Mouse (Mus musculus) hindbrain, embryonic 11.5 days (tissue): ENCODE data around the gene Smyd3. TPM values are rescaled to one million over a fixed set of nuclear protein-coding genes. Genes with fewer than 3 reads are reported as not detected.

Source experiments
- ATAC-seq: fragments of 200-750 bp; cut with Nextera tagmentation; 2 replicates; pipeline ENCODE4 v1.8.0; 2017; ENCODE audit warnings: mild to moderate bottlenecking, moderate TSS enrichment, moderate library complexity; ENCODE audit not compliant: low FRiP score
- DNase-seq: peaks from one replicate; pipeline ENCODE4 v3.0.0-alpha.2; 2015; ENCODE audit warnings: low spot score
- H3K27ac ChIP-seq: fragments of 300-500 bp; sonication (generic); 2 replicates; pipeline ENCODE4 v1.5.1; 2014; ENCODE audit warnings: mild to moderate bottlenecking, low read depth, low read length
- H3K27me3 ChIP-seq: fragments of 300-500 bp; sonication (generic); 2 replicates; pipeline ENCODE4 v1.6.1; 2014; ENCODE audit warnings: mild to moderate bottlenecking, low read length, moderate library complexity, mixed read lengths; ENCODE audit not compliant: control insufficient read depth, insufficient read depth
- H3K36me3 ChIP-seq: fragments of 300-500 bp; sonication (generic); 2 replicates; pipeline ENCODE4 v1.6.1; 2014; ENCODE audit warnings: mild to moderate bottlenecking, low read length, moderate library complexity, mixed read lengths; ENCODE audit not compliant: control insufficient read depth, insufficient read depth
- H3K4me1 ChIP-seq: fragments of 300-500 bp; sonication (generic); replicated peaks from 2 replicates; pipeline ENCODE4 v1.6.1; 2014; ENCODE audit warnings: low read length, mixed read lengths; ENCODE audit not compliant: control insufficient read depth, insufficient read depth
- H3K4me2 ChIP-seq: fragments of 300-500 bp; sonication (generic); replicated peaks from 2 replicates; pipeline ENCODE4 v1.6.1; 2014; ENCODE audit warnings: mild to moderate bottlenecking, low read depth, low read length
- H3K4me3 ChIP-seq: fragments of 300-500 bp; sonication (generic); 2 replicates; pipeline ENCODE4 v1.5.1; 2014; ENCODE audit warnings: low read depth, low read length
- H3K9ac ChIP-seq: fragments of 300-500 bp; sonication (generic); 2 replicates; pipeline ENCODE4 v1.6.1; 2014; ENCODE audit warnings: low read depth, low read length
- H3K9me3 ChIP-seq: fragments of 300-500 bp; sonication (generic); 2 replicates; pipeline ENCODE4 v1.6.1; 2016; ENCODE audit warnings: low read length; ENCODE audit not compliant: control insufficient read depth
- WGBS: fragments of 180-500 bp; shearing (Covaris S2); extraction: QIAGEN DNeasy Blood & Tissue Kit; methylation state at CpG from one replicate; pipeline ENCODE4 v1.1.7; 2014; 5-methylcytosine and 5-hydroxymethylcytosine counted together
- polyA plus RNA-seq: library from polyadenylated mRNA; unstranded; fragments of >200 nt; fragmentation: Nextera tagmentation; extraction: Ambion mirVana; gene quantifications from 2 replicates; pipeline ENCODE4 v1.2.1, GENCODE M21; 2014

The Smyd3 gene
- polyA plus RNA-seq, 1 experiment from 2014 or later = 16.9 TPM

- Histone ChIP-seq H3K9ac (no peak overlapping the region), H3K4me3 (no peak overlapping the region), H3K27ac (no peak overlapping the region), H3K4me2 (no peak overlapping the region), H3K27me3 (no peaks in the 10 kb centered on the region), H3K4me1 (peaks cover 6% of the 10 kb centered on the region; the same call in 1 of the 2 replicates), H3K36me3 (no peaks in the 10 kb centered on the region), H3K9me3 (no peaks in the 10 kb centered on the region)
- 82% methylated on average over 14 of the region's 14 CpGs for WGBS
- DNase-seq (no peak), ATAC-seq (no peak)
Observed at GRCm38 (mm10) chr1:179064601-179065293, 453.1 kb downstream of the Smyd3 start.

- no peak for ATAC-seq
- no peaks in the 10 kb centered on the region for H3K9me3 ChIP-seq
- H3K4me2 ChIP-seq = no peak overlapping the region
- H3K9ac ChIP-seq = no peak overlapping the region
- H3K4me3 ChIP-seq = no peak overlapping the region
- H3K27me3 ChIP-seq = no peaks in the 10 kb centered on the region
- 39% methylated on average over 9 of the region's 9 CpGs for WGBS
- no peak overlapping the region for H3K27ac ChIP-seq
- no peaks in the 10 kb centered on the region for H3K36me3 ChIP-seq
- no peak for DNase-seq
- H3K4me1 ChIP-seq = peaks cover 6% of the 10 kb centered on the region; the same call in 1 of the 2 replicates
Observed at GRCm38 (mm10) chr1:179061759-179062168, 456.1 kb downstream of the Smyd3 start.

- ATAC-seq = 0 out of 2 replicates have a peak, but pooled peaks have one; percentile 5
- 91% methylated on average over 4 of the region's 4 CpGs for WGBS
Observed at GRCm38 (mm10) chr1:179061053-179061452, 456.8 kb downstream of the Smyd3 start.

GRCm38 (mm10) chr1:179060113-179060955 is 457.5 kb downstream of the Smyd3 start:
- H3K4me3 ChIP-seq = no peak overlapping the region
- no peaks in the 10 kb centered on the region for H3K27me3 ChIP-seq
- peaks cover 6% of the 10 kb centered on the region; the same call in 1 of the 2 replicates for H3K4me1 ChIP-seq
- no peak overlapping the region for H3K27ac ChIP-seq
- H3K9ac ChIP-seq = no peak overlapping the region
- H3K4me2 ChIP-seq = no peak overlapping the region
- peak; percentile 45 for DNase-seq
- WGBS = 54% methylated on average over 18 of the region's 18 CpGs
- no peaks in the 10 kb centered on the region for H3K36me3 ChIP-seq
- no peaks in the 10 kb centered on the region for H3K9me3 ChIP-seq
- peak; percentile 60 for ATAC-seq

More at GRCm38 (mm10) chr1:179061053-179061452, 456.8 kb downstream of the Smyd3 start:
- Histone ChIP-seq H3K4me2 (no peak overlapping the region), H3K36me3 (no peaks in the 10 kb centered on the region), H3K27me3 (no peaks in the 10 kb centered on the region), H3K4me1 (peaks cover 6% of the 10 kb centered on the region; the same call in 1 of the 2 replicates), H3K4me3 (no peak overlapping the region), H3K9me3 (no peaks in the 10 kb centered on the region), H3K9ac (no peak overlapping the region), H3K27ac (no peak overlapping the region)
- DNase-seq = no peak

GRCm38 (mm10) chr1:179059286-179060112 is 458.3 kb downstream of the Smyd3 start:
- no peak overlapping the region for H3K27ac ChIP-seq
- DNase-seq (no peak), ATAC-seq (no peak)
- peaks cover 6% of the 10 kb centered on the region; the same call in 1 of the 2 replicates for H3K4me1 ChIP-seq
- WGBS = 86% methylated on average over 15 of the region's 15 CpGs
- no peak overlapping the region for H3K4me3 ChIP-seq
- H3K36me3 ChIP-seq = no peaks in the 10 kb centered on the region
- H3K9ac ChIP-seq = no peak overlapping the region
- H3K4me2 ChIP-seq = no peak overlapping the region
- no peaks in the 10 kb centered on the region for H3K9me3 ChIP-seq
- no peaks in the 10 kb centered on the region for H3K27me3 ChIP-seq

GRCm38 (mm10) chr1:179058675-179059074 is 459.2 kb downstream of the Smyd3 start:
- H3K4me1 ChIP-seq = peaks cover 6% of the 10 kb centered on the region; the same call in 1 of the 2 replicates
- H3K27ac ChIP-seq = no peak overlapping the region
- ATAC-seq (no peak), DNase-seq (no peak)
- H3K27me3 ChIP-seq = no peaks in the 10 kb centered on the region
- no peak overlapping the region for H3K4me3 ChIP-seq
- no peak overlapping the region for H3K4me2 ChIP-seq
- H3K9ac ChIP-seq = no peak overlapping the region
- H3K9me3 ChIP-seq = no peaks in the 10 kb centered on the region
- WGBS = 70% methylated on average over 4 of the region's 4 CpGs
- H3K36me3 ChIP-seq = no peaks in the 10 kb centered on the region

GRCm38 (mm10) chr1:179055760-179056159 is 462.1 kb downstream of the Smyd3 start:
- Histone ChIP-seq H3K9ac (no peak overlapping the region), H3K36me3 (no peaks in the 10 kb centered on the region), H3K4me3 (no peak overlapping the region), H3K4me1 (peaks cover 2% of the 10 kb centered on the region; the same call in 1 of the 2 replicates), H3K9me3 (no peaks in the 10 kb centered on the region), H3K27ac (no peak overlapping the region), H3K27me3 (no peaks in the 10 kb centered on the region), H3K4me2 (no peak overlapping the region)
- DNase-seq (no peak), ATAC-seq (no peak)
- 79% methylated on average over 3 of the region's 3 CpGs for WGBS

- Histone ChIP-seq H3K9ac (no peak overlapping the region), H3K27me3 (no peaks in the 10 kb centered on the region), H3K4me3 (no peak overlapping the region), H3K9me3 (no peaks in the 10 kb centered on the region), H3K36me3 (no peaks in the 10 kb centered on the region), H3K27ac (no peak overlapping the region), H3K4me2 (no peak overlapping the region), H3K4me1 (no peaks in the 10 kb centered on the region)
- DNase-seq (no peak), ATAC-seq (no peak)
- 74% methylated on average over 7 of the region's 7 CpGs for WGBS
Observed at GRCm38 (mm10) chr1:179054385-179055116, 463.3 kb downstream of the Smyd3 start.
